Mouse (Mus musculus) limb, embryonic 12.5 days (tissue): ENCODE results near the gene Clmn. TPM values are rescaled to one million over a fixed set of nuclear protein-coding genes. Genes with fewer than 3 reads are reported as not detected.

Experiments used
- ATAC-seq: fragments of 200-750 bp; cut with Nextera tagmentation; 2 replicates; pipeline ENCODE4 v1.8.0; 2017; ENCODE audit warnings: low read depth, moderate TSS enrichment; ENCODE audit not compliant: insufficient number of reproducible peaks, insufficient read depth, low FRiP score, low TSS enrichment
- H3K27ac ChIP-seq: fragments of 300-500 bp; sonication (generic); 2 replicates; pipeline ENCODE4 v1.5.1; 2016; ENCODE audit warnings: mild to moderate bottlenecking, moderate library complexity
- H3K27me3 ChIP-seq: fragments of 300-500 bp; sonication (generic); 2 replicates; pipeline ENCODE4 v1.6.1; 2016; ENCODE audit warnings: mild to moderate bottlenecking, moderate library complexity
- H3K36me3 ChIP-seq: fragments of 300-500 bp; sonication (generic); 2 replicates; pipeline ENCODE4 v1.6.1; 2016; ENCODE audit warnings: mild to moderate bottlenecking, moderate library complexity
- H3K4me1 ChIP-seq: fragments of 300-500 bp; sonication (generic); replicated peaks from 2 replicates; pipeline ENCODE4 v1.6.1; 2016
- H3K4me2 ChIP-seq: fragments of 300-500 bp; sonication (generic); 2 replicates; pipeline ENCODE4 v1.6.1; 2016; ENCODE audit warnings: mild to moderate bottlenecking, moderate library complexity
- H3K4me3 ChIP-seq: fragments of 300-500 bp; sonication (generic); replicated peaks from 2 replicates; pipeline ENCODE4 v1.5.1; 2016; ENCODE audit warnings: mild to moderate bottlenecking
- H3K9ac ChIP-seq: fragments of 300-500 bp; sonication (generic); replicated peaks from 2 replicates; pipeline ENCODE4 v1.6.1; 2016; ENCODE audit warnings: mild to moderate bottlenecking, moderate library complexity
- H3K9me3 ChIP-seq: fragments of 300-500 bp; sonication (generic); 2 replicates; pipeline ENCODE4 v1.6.1; 2016; ENCODE audit warnings: mild to moderate bottlenecking, moderate library complexity
- WGBS: fragments of 180-500 bp; shearing (Covaris S2); methylation state at CpG from one replicate; pipeline ENCODE4 v1.1.7; 2016; 5-methylcytosine and 5-hydroxymethylcytosine counted together
- polyA plus RNA-seq: library from polyadenylated mRNA; unstranded; fragments of >200 nt; fragmentation: Nextera tagmentation; extraction: Ambion mirVana; gene quantifications from 2 replicates; pipeline ENCODE4 v1.2.1, GENCODE M21; 2016

The Clmn gene
- polyA plus RNA-seq, 1 experiment from 2014 or later, result 5.2 TPM

DNA sequence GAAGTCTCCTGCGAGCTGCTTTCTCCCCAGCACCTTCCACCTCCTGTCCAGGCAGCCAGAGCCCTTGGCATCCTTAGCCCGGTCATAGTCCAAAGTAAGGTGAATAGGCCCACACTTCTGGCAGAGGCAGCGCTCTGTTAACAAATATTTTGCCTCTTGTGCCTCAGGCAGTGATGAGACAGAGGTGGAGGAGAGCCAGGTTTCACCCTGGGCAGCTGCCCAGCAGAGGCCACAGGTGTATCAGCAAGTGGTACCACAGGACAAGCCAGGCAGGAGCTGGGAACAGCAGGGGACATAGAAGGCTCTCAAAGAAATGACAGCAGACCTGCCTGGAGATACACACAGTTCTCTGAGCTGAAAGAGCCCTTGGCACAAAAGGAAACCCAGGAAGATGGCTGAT is 23.6 kb downstream of the Clmn start:
- Histone ChIP-seq H3K36me3 (no peaks in the 10 kb centered on the region), H3K4me1 (peaks cover 42% of the 10 kb centered on the region), H3K9ac (no peak overlapping the region), H3K4me3 (no peak overlapping the region), H3K9me3 (no peaks in the 10 kb centered on the region), H3K27me3 (peaks cover 7% of the 10 kb centered on the region; the same call in 1 of the 2 replicates), H3K27ac (no peak overlapping the region), H3K4me2 (no peak overlapping the region)
- 80% methylated on average over 3 of the region's 3 CpGs for WGBS
- ATAC-seq, result no peak

DNA sequence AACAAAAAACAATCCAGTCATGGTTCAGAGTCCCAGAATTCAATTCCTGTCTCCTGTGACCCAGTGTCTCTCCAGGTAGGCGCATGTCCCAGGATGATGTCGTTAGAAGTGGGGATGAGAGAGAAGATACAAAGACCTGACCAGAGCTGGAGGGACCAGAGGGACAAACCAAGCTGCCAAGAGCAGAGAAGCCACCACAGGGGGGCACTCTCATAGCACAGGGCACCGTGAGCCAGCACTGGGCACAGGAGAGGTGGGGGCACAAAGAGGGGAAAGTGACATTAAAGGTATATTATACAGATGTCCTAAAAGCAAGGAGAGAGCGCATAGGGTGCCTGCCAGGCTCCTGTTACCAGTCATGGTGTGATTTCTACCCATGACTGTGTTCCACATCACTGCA is 25.9 kb downstream of the Clmn start:
- Histone ChIP-seq H3K36me3 (no peaks in the 10 kb centered on the region), H3K4me1 (peaks cover 23% of the 10 kb centered on the region), H3K9me3 (no peaks in the 10 kb centered on the region), H3K4me2 (no peak overlapping the region), H3K4me3 (no peak overlapping the region), H3K27ac (no peak overlapping the region), H3K27me3 (peaks cover 16% of the 10 kb centered on the region; the same call in 1 of the 2 replicates), H3K9ac (no peak overlapping the region)
- 49% methylated on average over 4 of the region's 4 CpGs for WGBS
- no peak for ATAC-seq

DNA sequence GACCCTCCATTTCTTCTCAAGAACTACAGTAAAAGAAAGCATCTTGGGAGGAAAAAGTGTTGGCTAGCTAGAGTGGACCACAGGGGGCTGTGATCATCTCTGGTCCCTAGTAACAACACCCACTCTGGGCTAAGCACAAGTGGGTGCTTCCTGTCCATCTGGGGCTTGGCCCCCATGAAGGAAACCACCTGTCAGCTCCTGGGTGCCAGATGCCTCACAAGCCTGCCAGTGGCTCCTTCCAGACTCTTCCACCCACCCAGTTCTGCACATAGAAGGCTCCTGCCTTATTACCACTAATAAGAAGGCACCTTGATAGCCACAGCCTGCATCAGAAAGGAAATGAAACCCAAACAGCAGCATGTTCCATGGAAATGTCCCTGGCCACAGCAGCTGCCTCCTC is 26.4 kb downstream of the Clmn start:
- no peak overlapping the region for H3K9ac ChIP-seq
- H3K4me1 ChIP-seq, result peaks cover 23% of the 10 kb centered on the region
- H3K4me3 ChIP-seq, result no peak overlapping the region
- peaks cover 16% of the 10 kb centered on the region; the same call in 1 of the 2 replicates for H3K27me3 ChIP-seq
- no peak overlapping the region for H3K27ac ChIP-seq
- ATAC-seq, result no peak
- no peak overlapping the region for H3K4me2 ChIP-seq
- no peaks in the 10 kb centered on the region for H3K9me3 ChIP-seq
- H3K36me3 ChIP-seq, result no peaks in the 10 kb centered on the region

DNA sequence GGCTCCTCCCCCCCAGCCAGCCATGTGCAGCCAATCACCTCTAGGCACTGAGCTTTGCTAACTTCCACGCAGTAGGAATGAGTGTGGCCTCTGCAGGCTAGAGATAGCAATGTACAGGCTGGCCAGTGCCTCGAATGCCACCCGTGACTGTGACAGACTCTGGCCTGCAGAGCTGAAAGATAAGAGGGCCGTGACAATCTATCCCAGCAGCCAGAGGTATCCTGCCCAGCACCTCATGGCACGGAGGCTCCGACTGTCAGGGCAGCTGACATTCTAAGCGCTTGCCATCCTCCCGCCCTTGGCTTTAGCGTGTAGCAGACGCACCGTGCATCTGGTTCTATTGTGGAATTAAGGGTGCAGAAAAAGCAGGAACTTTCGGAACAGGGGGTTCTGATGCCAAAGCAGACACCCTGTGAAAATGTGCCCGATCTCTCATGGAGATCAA is 26.9 kb downstream of the Clmn start:
- 66% methylated on average over 13 of the region's 13 CpGs for WGBS
- H3K36me3 ChIP-seq, result no peaks in the 10 kb centered on the region
- no peak overlapping the region; the same call in 1 of the 2 replicates for H3K9ac ChIP-seq
- H3K9me3 ChIP-seq, result no peaks in the 10 kb centered on the region
- ATAC-seq, result 0 out of 2 replicates have a peak, but pooled peaks have one; percentile 35
- H3K27ac ChIP-seq, result no peak overlapping the region
- H3K27me3 ChIP-seq, result peaks cover 16% of the 10 kb centered on the region; the same call in 1 of the 2 replicates
- H3K4me2 ChIP-seq, result no peak overlapping the region
- H3K4me3 ChIP-seq, result no peak overlapping the region
- H3K4me1 ChIP-seq, result peaks cover 23% of the 10 kb centered on the region

DNA sequence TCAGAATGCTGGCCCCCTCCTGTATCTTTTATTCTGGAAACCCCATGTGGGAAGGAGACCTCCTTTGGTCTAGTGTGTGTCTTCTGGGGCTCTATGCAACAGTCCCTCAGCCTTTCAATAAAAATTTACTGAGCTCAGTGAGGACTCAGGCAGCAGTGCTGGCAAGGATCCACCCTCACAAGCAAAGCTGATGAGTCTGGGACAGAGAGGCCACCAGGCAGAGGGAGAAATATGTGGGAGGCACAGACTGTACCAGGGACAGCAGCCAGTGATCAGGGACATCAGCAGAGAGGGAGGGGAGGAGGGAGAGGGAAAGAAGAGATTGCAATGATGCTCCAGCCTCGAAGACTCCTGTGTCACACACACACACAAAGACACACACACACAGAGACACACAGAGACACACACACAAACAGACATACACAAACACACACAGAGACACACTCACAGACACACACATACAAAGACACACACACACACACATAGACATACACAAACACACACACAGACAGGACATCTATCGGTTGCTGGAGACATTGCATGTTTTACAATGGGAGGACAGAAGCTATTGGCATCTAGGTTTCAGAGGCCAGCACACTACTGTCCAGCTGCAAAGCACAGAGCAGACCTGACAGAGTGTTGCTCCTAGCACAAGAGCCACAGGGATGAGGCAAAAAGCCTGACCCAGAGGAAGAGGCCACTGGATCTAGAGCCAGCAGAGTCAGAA is 27.6 kb downstream of the Clmn start:
- Histone ChIP-seq H3K4me1 (peaks cover 23% of the 10 kb centered on the region), H3K27ac (no peak overlapping the region), H3K36me3 (no peaks in the 10 kb centered on the region), H3K9me3 (no peaks in the 10 kb centered on the region), H3K4me2 (no peak overlapping the region), H3K4me3 (no peak overlapping the region), H3K27me3 (peaks cover 16% of the 10 kb centered on the region; the same call in 1 of the 2 replicates), H3K9ac (no peak overlapping the region)
- WGBS, result 81% methylated on average over 2 of the region's 2 CpGs
- 0 out of 2 replicates have a peak, but pooled peaks have one; percentile 4 for ATAC-seq

DNA sequence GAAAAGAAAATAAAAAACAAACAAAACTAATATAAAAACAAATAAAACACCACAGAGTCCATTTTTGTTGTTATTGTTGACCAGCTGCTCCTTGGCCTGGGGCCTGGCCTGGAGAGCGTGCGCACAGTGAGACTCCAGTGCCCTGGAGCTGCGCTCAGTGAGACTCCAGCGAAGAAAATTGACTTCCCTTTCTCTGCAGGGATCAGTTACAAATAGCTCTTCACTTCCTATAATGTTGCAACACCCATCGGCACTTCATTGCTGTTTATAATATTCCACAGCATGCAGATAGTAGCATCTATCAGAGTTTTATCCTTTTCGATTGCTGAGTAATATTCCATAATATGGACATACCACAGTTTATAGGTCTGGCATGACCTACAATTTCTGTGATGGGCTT is 28.6 kb downstream of the Clmn start:
- H3K4me1 ChIP-seq, result peaks cover 23% of the 10 kb centered on the region
- H3K4me3 ChIP-seq, result no peak overlapping the region
- ATAC-seq, result no peak
- no peaks in the 10 kb centered on the region for H3K9me3 ChIP-seq
- WGBS, result 91% methylated on average over 6 of the region's 6 CpGs
- no peaks in the 10 kb centered on the region for H3K36me3 ChIP-seq
- H3K4me2 ChIP-seq, result no peak overlapping the region
- H3K9ac ChIP-seq, result no peak overlapping the region
- H3K27me3 ChIP-seq, result peaks cover 18% of the 10 kb centered on the region; the same call in 1 of the 2 replicates
- no peak overlapping the region for H3K27ac ChIP-seq

DNA sequence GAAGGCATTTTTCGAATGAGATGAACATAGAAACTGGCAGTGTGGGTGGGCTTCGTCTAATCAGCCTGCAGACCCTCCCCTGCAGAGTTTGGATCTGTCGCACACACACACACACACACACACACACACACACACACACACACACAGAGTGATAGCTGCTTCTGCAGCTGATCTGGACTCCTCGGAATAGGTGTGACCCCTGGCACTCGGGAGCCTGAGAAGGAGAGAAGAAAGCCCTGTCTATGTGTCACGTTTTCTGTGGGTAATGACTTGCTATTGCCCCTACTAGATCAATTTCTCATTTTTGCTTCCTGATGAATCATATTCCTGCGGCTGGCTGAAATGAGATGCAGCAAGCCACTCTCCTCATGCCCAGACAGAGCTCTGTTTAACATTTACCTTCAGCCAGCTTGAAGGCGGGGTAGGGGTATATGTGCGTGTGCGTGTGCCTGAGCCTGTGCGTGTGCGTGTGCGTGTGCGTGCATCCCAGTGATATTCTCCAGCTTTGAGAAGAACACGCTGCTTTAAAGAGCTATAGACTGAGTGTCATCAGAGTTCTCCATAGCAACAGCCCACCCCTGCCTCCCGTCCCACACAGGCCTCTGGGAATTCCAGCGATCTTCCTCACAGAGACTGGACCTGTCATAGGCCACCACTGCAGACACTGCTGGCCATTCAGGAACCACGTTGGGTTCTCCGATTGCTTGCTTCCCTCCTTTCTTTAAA is 29.3 kb downstream of the Clmn start:
- no peak overlapping the region for H3K27ac ChIP-seq
- H3K9me3 ChIP-seq, result no peaks in the 10 kb centered on the region
- WGBS, result 77% methylated on average over 19 of the region's 19 CpGs
- H3K9ac ChIP-seq, result no peak overlapping the region
- H3K27me3 ChIP-seq, result peaks cover 24% of the 10 kb centered on the region
- no peak overlapping the region for H3K4me2 ChIP-seq
- no peak overlapping the region for H3K4me3 ChIP-seq
- no peaks in the 10 kb centered on the region for H3K36me3 ChIP-seq
- H3K4me1 ChIP-seq, result peaks cover 25% of the 10 kb centered on the region
- ATAC-seq, result no peak

DNA sequence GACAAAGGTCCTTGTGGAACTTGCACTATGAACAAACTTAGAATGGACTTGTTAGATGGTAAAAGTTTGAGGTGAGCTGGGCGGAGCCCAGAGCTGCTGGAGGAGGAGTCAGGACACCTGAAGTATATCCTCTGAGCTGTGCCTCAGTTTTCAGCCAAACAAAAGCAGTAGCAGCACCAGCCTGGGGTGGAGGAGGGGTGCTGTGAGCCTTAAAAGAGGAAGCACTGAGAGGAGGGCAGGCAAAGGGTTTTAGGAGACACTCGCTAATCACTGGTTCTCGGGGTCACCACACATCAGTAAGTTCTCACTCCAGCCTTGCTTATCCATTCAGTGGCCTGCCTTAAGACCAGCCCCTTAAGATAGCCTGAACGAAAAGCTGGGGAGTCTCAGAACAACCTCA is 30.1 kb downstream of the Clmn start:
- Histone ChIP-seq H3K27ac (no peak overlapping the region), H3K4me1 (peaks cover 33% of the 10 kb centered on the region), H3K27me3 (peaks cover 28% of the 10 kb centered on the region), H3K9me3 (no peaks in the 10 kb centered on the region), H3K9ac (no peak overlapping the region), H3K4me3 (no peak overlapping the region), H3K36me3 (no peaks in the 10 kb centered on the region), H3K4me2 (no peak overlapping the region)
- no peak for ATAC-seq
- WGBS, result 64% methylated on average over 4 of the region's 4 CpGs

DNA sequence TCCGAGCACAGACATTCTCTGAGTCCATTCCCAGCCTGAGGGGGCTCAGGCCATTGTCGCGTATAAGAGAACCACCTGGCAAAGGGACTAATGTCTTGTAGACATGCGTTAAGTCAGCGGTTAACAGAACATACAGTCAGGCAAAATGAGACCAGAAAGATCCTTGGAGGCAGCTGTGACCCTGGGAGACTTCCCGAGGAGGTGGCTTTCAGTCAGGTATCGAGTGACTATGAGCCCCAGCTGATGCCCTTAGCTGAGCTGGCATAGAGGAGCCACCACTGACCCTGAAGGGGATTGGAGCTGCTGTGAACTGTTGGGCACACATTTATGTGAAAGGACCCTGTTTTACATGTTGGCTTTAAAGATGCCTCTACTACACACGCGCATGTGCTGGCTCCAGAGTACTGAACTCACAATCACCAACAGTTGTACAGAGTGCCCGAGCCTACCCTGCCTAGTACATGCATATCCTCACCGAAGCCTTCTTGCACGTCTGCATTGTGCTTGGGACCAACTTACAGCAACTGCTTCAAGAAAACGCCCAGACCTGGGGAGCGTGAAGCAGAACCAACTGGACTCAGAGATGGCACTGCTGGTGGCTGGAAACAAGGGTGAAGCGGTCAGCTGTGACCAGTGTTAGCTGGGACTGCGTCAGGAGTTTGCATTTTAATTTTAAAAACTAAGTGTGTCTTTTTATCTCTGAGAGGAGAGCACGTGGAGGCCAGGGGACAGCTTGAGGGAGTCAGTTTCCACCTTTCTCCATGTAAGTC is 34.0 kb downstream of the Clmn start:
- peaks cover 25% of the 10 kb centered on the region for H3K4me1 ChIP-seq
- H3K9ac ChIP-seq, result no peak overlapping the region
- no peaks in the 10 kb centered on the region for H3K36me3 ChIP-seq
- no peaks in the 10 kb centered on the region for H3K9me3 ChIP-seq
- H3K4me3 ChIP-seq, result no peak overlapping the region
- no peak for ATAC-seq
- H3K4me2 ChIP-seq, result no peak overlapping the region
- H3K27ac ChIP-seq, result no peak overlapping the region
- H3K27me3 ChIP-seq, result peaks cover 33% of the 10 kb centered on the region
- WGBS, result 83% methylated on average over 17 of the region's 17 CpGs

DNA sequence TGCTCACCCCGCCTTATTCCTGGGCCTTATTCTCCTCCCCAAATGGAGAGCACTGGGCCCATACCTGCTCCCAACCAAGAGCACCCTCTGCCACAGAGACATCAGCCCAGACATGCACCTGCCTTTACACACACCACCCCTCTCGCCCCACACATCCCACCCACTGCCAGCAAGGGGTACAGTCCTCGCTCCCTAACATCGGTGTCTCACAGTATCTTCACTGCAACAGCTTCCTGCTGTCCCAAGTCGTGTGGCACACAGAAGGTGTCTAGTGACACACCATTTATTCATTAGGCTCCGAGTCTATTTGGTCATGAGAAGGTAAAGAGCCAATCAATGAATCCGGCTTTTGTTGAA is 34.6 kb downstream of the Clmn start:
- no peaks in the 10 kb centered on the region for H3K36me3 ChIP-seq
- no peak overlapping the region for H3K9ac ChIP-seq
- 80% methylated on average over 7 of the region's 7 CpGs for WGBS
- no peaks in the 10 kb centered on the region for H3K9me3 ChIP-seq
- H3K27ac ChIP-seq, result no peak overlapping the region
- H3K4me1 ChIP-seq, result peaks cover 29% of the 10 kb centered on the region
- peaks cover 33% of the 10 kb centered on the region for H3K27me3 ChIP-seq
- ATAC-seq, result no peak
- H3K4me2 ChIP-seq, result no peak overlapping the region
- no peak overlapping the region for H3K4me3 ChIP-seq
